ENCODE assay signal across 8 mouse cellular contexts in genomic region chr9:123150241-123151020, GRCm38 (mm10). TPM values are rescaled to one million over a fixed set of nuclear protein-coding genes. Genes with fewer than 3 reads are reported as not detected.
DNase-seq lines count a peak whose midpoint lies in the region; ATAC-seq lines count a peak whose summit lies in the region.

Gene Clec3b (plus strand): TSS chr9:123150946.

- H3K4me2 ChIP-seq in heart, embryonic 11.5 days, result no peak within 1 kb of the TSS
- no peak within 1 kb of the TSS for H3K4me2 ChIP-seq in forebrain, embryonic 11.5 days (ENCODE audit: low read depth, low read length, severe bottlenecking)

- no peak for ATAC-seq in heart, embryonic 11.5 days (replicated peaks; ENCODE audit: insufficient number of reproducible peaks, low FRiP score, low TSS enrichment)
- ATAC-seq in frontal cortex, adult (ENCODE audit: low TSS enrichment), result no peak
- ATAC-seq in forebrain, embryonic 11.5 days (replicated peaks; ENCODE audit: low FRiP score), result no peak

- H3K4me3 ChIP-seq in heart, embryonic 11.5 days (ENCODE audit: low read depth, low read length), result no peak within 1 kb of the TSS
- no peak within 1 kb of the TSS for H3K4me3 ChIP-seq in forebrain, embryonic 11.5 days (ENCODE audit: low read depth, low read length)

- 83% methylated on average over 5 of the region's 5 CpGs for WGBS in heart, embryonic 11.5 days (ENCODE audit: insufficient replicate concordance)
- 86% methylated on average over 5 of the region's 5 CpGs for WGBS in forebrain, embryonic 11.5 days

- H3K9ac ChIP-seq in heart, embryonic 11.5 days (ENCODE audit: low read depth, low read length), result no peak within 1 kb of the TSS
- H3K9ac ChIP-seq in forebrain, embryonic 11.5 days (ENCODE audit: low read length), result no peak within 1 kb of the TSS

- H3K27me3 ChIP-seq in heart, embryonic 11.5 days (ENCODE audit: control insufficient read depth, insufficient read depth, low read length), result no peaks in the 10 kb centered on the region
- no peaks in the 10 kb centered on the region for H3K27me3 ChIP-seq in forebrain, embryonic 11.5 days (ENCODE audit: control insufficient read depth, insufficient read depth, low read length)

- no peaks in the 10 kb centered on the region for H3K4me1 ChIP-seq in heart, embryonic 11.5 days (ENCODE audit: control insufficient read depth, insufficient read depth, low read length)
- no peaks in the 10 kb centered on the region for H3K4me1 ChIP-seq in forebrain, embryonic 11.5 days (replicated peaks; ENCODE audit: control insufficient read depth, insufficient read depth, low read length)

- peak; percentile 97 for DNase-seq in heart, adult 11 months
- DNase-seq in NIH3T3 (ENCODE audit: low read depth), result peak; percentile 89
- peak; percentile 68 for DNase-seq in gastrocnemius, postnatal 25 days
- peak; percentile 37 to 71 for DNase-seq in layer of hippocampus, postnatal 14 days (ENCODE audit: low spot score in 2 of 2)
- DNase-seq in urinary bladder, postnatal 14 days (ENCODE audit: low spot score), result peak; percentile 57
- no peak for DNase-seq in forebrain, embryonic 11.5 days (ENCODE audit: low spot score)

- H3K27ac ChIP-seq in heart, embryonic 11.5 days (ENCODE audit: low read depth, low read length), result no peak within 1 kb of the TSS
- no peak within 1 kb of the TSS for H3K27ac ChIP-seq in forebrain, embryonic 11.5 days (ENCODE audit: low read depth, low read length)

- H3K36me3 ChIP-seq in heart, embryonic 11.5 days (ENCODE audit: control insufficient read depth, insufficient read depth, low read length), result no peaks in the 10 kb centered on the region
- H3K36me3 ChIP-seq in forebrain, embryonic 11.5 days (ENCODE audit: control insufficient read depth, insufficient read depth, low read length), result no peaks in the 10 kb centered on the region

- H3K9me3 ChIP-seq in heart, embryonic 11.5 days (replicated peaks; ENCODE audit: control insufficient read depth, low read length), result 0 out of 2 replicates have a peak, but pooled peaks cover 2% of the 10 kb centered on the region
- no peaks in the 10 kb centered on the region for H3K9me3 ChIP-seq in forebrain, embryonic 11.5 days (ENCODE audit: control insufficient read depth, low read length)

RNA-seq across cellular contexts. Expression of gene Clec3b, which starts in this region (rescaled TPM):
- polyA plus RNA-seq in heart, embryonic 11.5 days (2014; fragmentation: Nextera tagmentation; extraction: Ambion mirVana), result not detected in 2 replicates
- 10 to 100 TPM; 44.1 to 65.2 TPM for total RNA-seq in gastrocnemius, postnatal 25 days (2021)
- total RNA-seq in layer of hippocampus, postnatal 14 days (2021), result 1 to 10 TPM; 4.1 to 6.7 TPM
- not detected in 2 replicates for polyA plus RNA-seq in forebrain, embryonic 11.5 days (2014; fragmentation: Nextera tagmentation; extraction: Ambion mirVana)

Comparison
In these comparisons a context has a peak if more than half of its experiments do, and no peak if none do; other contexts are left out.
1. RNA of gene Clec3b (total RNA-seq): 44.1 to 65.2 TPM in gastrocnemius, postnatal 25 days; 4.1 to 6.7 TPM in layer of hippocampus, postnatal 14 days; every median in the first group is over 4 times any median in the second.